Mouse (Mus musculus) gastrocnemius, postnatal 36 days (tissue): Measurements from ENCODE around the gene Pex12. TPM values are rescaled to one million over a fixed set of nuclear protein-coding genes. Genes with fewer than 3 reads are reported as not detected.
"Not testable (repeated sequence)": the region's sequence is repeated elsewhere in the genome, so short reads cannot be mapped to it uniquely, and the experiment has no call there.

Experiments used
- DNase-seq, 2 experiments: peaks; one replicate each; pipeline ENCODE4 v3.0.0; 2022
- intact Hi-C: fragments of 180-260 bp; cut with DNase I; formaldehyde crosslinking; loops from one replicate; pipeline ENCODE4 v1.15.1; 2025
- long read RNA-seq, 2 experiments: library from polyadenylated mRNA; stranded (forward); transcript quantifications; one replicate each; pipeline ENCODE4 v2.0.0; 2021
- total RNA-seq, 2 experiments: library from RNA; stranded (reverse); gene quantifications; 2 replicates each; pipeline ENCODE4 v1.2.3; 2021

The Pex12 gene
- total RNA-seq = 1 to 10 TPM; 7.3 to 8.2 TPM
- long read RNA-seq, experiment 1, partial matches to known transcripts = 1 of 5 reads
- long read RNA-seq, experiment 1, other reads (novel, unspliced or antisense) = 3 of 5 reads
- long read RNA-seq, experiment 2, partial matches to known transcripts = 0 of 8 reads
- long read RNA-seq, experiment 2, other reads (novel, unspliced or antisense) = 2 of 8 reads

GRCm38 (mm10) chr11:83302526-83303251 lies at the start of gene Pex12:
Gene Pex12 (minus strand): TSS chr11:83302586.
- DNase-seq = peak; percentile 88 to 91
- intact Hi-C loops = no loop called here

- intact Hi-C loops = no loop called here
- no peak for DNase-seq
Measured at GRCm38 (mm10) chr11:83341716-83342245, 39.4 kb upstream of the Pex12 start.

GRCm38 (mm10) chr11:83339705-83340104 lies 37.3 kb upstream of the Pex12 start:
- intact Hi-C loops = loop anchor here (10.0 kb wide), 1 partner anchor 145 kb away; no protein-coding TSS in a partner anchor
- no peak for DNase-seq

GRCm38 (mm10) chr11:83335826-83336225 lies 33.4 kb upstream of the Pex12 start:
- DNase-seq = no peak
- intact Hi-C loops = loop anchor here (10.0 kb wide), 1 partner anchor 149 kb away; no protein-coding TSS in a partner anchor

GRCm38 (mm10) chr11:83327427-83327826 lies 25.0 kb upstream of the Pex12 start:
- intact Hi-C loops = loop anchor here (2.0 kb wide), 1 partner anchor 97 kb away; no protein-coding TSS in a partner anchor
- DNase-seq = peak in 1 of 2 experiments; percentile 13

GRCm38 (mm10) chr11:83326692-83327091 lies 24.3 kb upstream of the Pex12 start:
- DNase-seq = not testable (repeated sequence)
- intact Hi-C loops = loop anchor here (2.0 kb wide), 1 partner anchor 98 kb away; no protein-coding TSS in a partner anchor

GRCm38 (mm10) chr11:83319048-83319447 lies 16.7 kb upstream of the Pex12 start:
- no peak for DNase-seq
- intact Hi-C loops = no loop called here

DNA sequence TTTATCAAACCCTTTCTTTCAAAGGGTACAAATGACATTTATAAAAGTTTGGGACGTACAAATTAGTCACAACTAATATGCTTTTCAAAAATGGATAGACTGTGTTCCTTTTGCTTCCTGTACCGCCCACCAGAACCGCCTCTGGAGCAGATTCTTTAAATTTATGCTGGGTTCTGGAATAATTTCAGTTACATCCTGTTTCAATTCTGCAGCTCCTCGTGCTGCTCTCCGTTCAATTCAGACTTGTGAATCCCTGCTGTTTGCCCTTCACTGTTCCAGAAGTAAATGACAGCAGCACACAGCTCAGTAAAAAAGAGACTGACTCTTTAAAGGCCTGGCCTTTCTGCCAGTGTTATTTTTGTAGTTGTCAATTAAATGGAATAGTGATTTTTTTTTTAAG lies 10.1 kb upstream of the Pex12 start:
- intact Hi-C loops = no loop called here
- no peak for DNase-seq

GRCm38 (mm10) chr11:83306700-83307253 lies 4.4 kb upstream of the Pex12 start:
- intact Hi-C loops = no loop called here
- DNase-seq = no peak

DNA sequence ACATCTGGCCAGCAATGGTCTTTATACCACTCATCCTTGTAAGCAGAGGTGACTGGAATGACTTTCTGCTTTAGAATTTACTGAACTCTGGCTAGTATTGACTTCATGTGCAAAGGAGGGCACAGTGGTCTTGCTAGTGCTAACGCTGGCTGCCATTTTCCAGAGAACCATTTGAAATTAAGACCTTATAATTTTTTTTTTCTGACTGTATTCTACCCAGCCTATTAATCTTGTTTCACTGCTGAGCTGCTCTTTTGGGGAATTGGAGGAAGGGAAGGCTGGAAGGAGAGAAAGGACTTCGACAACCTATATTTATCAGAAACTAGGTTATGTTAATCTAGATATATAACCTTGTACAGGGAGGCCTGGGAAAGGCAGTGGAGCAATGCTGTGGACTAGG lies 2.1 kb upstream of the Pex12 start:
- intact Hi-C loops = no loop called here
- no peak for DNase-seq

DNA sequence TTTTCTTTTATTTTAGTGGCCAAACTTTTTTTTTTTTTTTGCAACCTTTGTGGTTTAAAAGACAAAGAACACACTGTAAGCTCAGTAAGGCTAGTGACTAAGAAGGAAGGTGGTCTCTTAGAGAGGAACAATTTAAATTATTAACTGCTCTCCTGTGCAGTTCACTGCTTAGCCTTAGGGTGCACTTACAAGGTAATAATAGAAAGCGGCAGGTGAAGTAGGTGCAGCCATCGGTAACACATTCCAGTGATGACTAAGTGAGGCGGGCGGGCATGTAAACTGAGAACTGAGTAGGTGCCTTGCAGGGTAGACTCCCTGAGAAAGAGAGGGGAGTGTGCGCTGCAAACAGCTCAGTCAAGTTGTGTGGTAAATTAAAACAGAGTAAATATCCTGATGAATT lies 1.4 kb upstream of the Pex12 start:
- no peak for DNase-seq
- intact Hi-C loops = no loop called here

- DNase-seq = no peak
- intact Hi-C loops = no loop called here
Measured at GRCm38 (mm10) chr11:83302124-83302523, 262 bp downstream of the Pex12 start.

GRCm38 (mm10) chr11:83301431-83301831 lies 955 bp downstream of the Pex12 start:
- intact Hi-C loops = no loop called here
- no peak for DNase-seq

DNA sequence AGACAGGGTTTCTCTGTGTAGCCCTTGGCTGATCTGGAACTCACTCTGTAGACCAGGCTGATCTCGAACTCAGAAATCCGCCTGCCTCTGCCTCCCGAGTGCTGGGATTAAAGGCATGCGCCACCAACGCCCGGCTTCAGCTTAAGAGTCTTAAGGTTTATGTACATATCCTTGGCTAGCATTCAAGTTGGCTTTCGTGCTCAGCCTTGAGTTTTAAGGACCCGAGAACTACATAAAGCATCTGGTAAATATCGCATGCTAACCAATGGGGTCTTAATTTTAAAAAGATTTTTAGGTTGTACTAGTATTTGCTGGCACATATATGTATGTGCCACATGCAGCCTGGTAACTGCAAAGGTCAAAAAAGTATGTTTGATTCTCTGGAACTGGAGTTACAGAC lies 2.7 kb downstream of the Pex12 start:
- intact Hi-C loops = no loop called here
- DNase-seq = no peak

DNA sequence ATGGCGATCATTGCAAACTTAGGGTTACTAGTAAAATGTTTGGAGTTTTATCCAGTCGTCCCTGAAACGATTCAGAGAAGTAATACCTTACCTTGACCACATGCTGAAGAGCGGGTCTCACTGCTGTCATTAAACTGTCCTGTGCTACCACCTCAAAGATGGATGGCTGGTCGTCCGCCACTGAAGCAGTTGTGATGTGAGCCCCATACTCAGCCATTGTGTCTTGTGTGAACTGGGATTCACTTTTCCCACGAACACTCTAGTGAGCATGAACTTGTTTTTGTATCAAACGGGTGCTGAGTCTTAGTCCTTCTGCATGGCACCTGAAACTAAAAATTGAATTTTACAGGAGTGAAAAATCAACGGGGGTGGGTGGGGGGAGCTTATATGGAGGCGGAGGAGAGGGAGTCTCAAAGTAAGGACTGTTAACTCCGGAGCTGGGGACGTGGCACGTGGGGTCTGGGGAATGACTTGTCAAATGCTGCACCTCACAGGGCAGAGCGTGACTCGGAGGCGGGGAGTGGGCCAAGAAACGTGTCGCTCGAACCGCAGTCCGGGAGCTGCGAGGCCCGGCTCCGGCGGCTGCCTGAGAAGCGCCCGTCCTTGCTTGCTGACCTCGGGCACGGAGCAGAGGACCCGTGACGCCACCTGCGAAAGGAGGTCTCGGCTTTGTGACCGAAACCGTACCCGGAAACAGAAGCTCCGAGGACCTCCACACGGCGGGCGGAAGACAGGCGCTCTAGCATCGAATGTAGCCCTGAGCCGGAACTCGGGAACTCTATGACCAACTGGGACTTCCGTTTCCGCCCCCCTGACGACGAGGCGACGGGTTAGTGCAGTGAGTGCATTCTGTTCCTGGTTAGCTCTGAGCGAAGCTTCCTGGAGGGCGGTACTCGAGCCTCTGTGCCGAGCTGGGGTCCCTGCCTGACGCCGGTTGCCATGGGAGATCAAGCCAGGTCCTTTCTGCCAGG lies 3.9 kb downstream of the Pex12 start, which contains the start of gene Ap2b1:
TSS of gene Ap2b1 (plus strand) at position 800 of the 971 bp plus-strand sequence.
- intact Hi-C loops = no loop called here
- peak; percentile 88 to 91 for DNase-seq

- intact Hi-C loops = no loop called here
- no peak for DNase-seq
Measured at GRCm38 (mm10) chr11:83297816-83298215, 4.6 kb downstream of the Pex12 start.

DNA sequence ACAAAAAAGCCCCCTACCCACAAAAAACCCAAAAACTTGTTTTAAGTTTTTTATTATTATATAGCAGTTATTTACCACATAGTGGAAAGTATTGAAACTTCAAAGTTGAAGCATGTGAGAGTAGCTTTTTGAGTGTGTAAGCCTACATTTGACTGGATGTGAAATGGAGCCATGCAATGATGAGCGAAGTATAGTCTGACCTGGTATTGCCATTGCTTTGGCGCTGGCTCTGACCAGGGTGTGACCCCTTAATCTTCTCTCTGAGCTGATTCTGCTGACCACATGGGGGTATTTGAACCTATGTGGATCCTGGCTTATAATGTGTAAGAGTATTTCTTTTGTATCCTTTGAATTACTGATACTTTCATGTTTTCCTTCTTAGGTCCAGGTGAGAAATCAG lies 8.3 kb downstream of the Pex12 start:
- no peak for DNase-seq
- intact Hi-C loops = no loop called here

GRCm38 (mm10) chr11:83293182-83293581 lies 9.2 kb downstream of the Pex12 start:
- no peak for DNase-seq
- intact Hi-C loops = no loop called here

GRCm38 (mm10) chr11:83292251-83292587 lies 10.2 kb downstream of the Pex12 start:
- intact Hi-C loops = no loop called here

More at GRCm38 (mm10) chr11:83292251-83292587, 10.2 kb downstream of the Pex12 start:
- no peak for DNase-seq
